Mouse (Mus musculus): Measurements from ENCODE around the gene Dhx58. TPM values are rescaled to one million over a fixed set of nuclear protein-coding genes. Genes with fewer than 3 reads are reported as not detected.

The Dhx58 gene
- polyA plus RNA-seq, 1 experiment from 2014 or later, result 3.3 TPM

DNA sequence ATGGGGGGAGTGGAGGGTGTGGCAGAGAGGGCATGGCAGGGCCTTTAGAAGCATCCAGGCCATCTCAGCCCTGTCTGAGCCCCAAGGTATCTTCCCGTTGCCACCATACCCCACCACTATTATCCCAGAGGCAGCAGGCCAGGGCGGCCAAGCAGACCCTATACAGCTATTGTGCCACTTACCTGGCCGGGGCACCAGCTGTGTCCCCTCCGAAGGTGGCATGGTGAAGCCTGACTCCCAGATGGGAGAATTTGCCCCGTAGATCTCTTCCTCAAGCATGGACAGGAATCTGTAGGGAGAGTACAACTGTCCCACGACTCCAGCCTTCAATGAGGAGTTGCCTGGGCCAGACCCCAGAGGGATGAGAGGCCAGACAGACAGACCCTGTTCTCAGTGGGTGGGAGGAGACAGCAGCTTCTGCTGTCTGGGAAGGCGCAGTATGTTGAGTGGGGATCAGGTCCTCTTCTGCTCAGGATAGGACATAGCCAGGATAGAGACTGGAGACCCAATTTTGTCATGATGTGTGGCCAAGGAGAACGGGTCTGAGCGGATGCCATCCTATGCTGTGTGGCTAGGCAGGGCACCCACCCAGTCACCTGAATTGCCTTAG is 5.2 kb upstream of the Dhx58 start:
- TF ChIP-seq EP300 (IDR thresholded peaks at IDR 0.05), result no peak
- no peak for TF ChIP-seq CTCF (IDR thresholded peaks at IDR 0.05)
- DNase-seq (ENCODE audit: low spot score) (no peak), ATAC-seq (no peak)
- Histone ChIP-seq H3K9ac (replicated peaks; ENCODE audit: low read depth) (no peak overlapping the region), H3K36me3 (ENCODE audit: insufficient read depth, low read length) (peaks cover 21% of the 10 kb centered on the region; the same call in 1 of the 2 replicates), H3K27me3 (replicated peaks; ENCODE audit: insufficient read depth, low read length) (no peaks in the 10 kb centered on the region), H3K4me1 (ENCODE audit: insufficient read depth, low read depth, low read length) (peaks cover 13% of the 10 kb centered on the region; the same call in 1 of the 2 replicates), H3K4me2 (replicated peaks; ENCODE audit: low read depth, low read length) (no peak overlapping the region), H3K9me3 (ENCODE audit: low read length) (no peaks in the 10 kb centered on the region), H3K27ac (ENCODE audit: low read length) (no peak overlapping the region), H3K4me3 (ENCODE audit: low read depth, low read length) (no peak overlapping the region)
- WGBS, result 93% methylated on average over 9 of the region's 9 CpGs

DNA sequence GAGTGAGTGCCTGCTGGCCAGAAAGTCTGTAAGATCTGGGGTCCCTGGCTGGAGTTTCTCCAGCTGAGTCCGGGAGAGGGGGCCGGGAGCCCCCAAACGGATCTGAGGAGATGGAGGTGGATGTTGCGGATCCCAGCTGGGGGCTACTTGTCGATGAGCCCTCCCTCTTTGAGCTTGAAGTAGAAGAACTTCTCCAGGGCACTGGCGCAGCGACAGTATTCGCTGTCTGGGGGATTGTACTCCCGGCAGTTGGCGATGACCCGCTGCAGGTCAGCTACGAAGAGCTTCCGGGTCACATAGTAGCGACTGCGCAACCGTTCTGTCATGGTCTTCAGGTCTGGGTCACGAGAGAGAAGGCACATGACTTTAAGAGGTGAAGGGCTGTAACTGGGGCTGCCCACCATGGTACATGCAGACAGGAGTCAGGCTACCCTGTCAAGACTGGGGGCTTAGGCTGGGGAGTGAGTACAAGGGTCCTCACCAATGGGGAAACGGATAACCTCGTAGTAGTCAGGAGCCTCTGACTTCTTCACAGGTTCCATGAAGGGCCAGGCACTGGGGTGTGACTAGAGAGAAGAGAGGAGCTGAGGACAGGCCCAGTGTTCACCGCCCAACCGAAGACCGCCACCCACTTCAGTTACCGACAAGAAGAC is 1.1 kb upstream of the Dhx58 start:
- Histone ChIP-seq H3K9ac (replicated peaks; ENCODE audit: low read depth) (no peak overlapping the region), H3K4me2 (replicated peaks; ENCODE audit: low read depth, low read length) (no peak overlapping the region), H3K4me3 (ENCODE audit: low read depth, low read length) (no peak overlapping the region), H3K27me3 (replicated peaks; ENCODE audit: insufficient read depth, low read length) (no peaks in the 10 kb centered on the region), H3K36me3 (ENCODE audit: insufficient read depth, low read length) (peaks cover 21% of the 10 kb centered on the region; the same call in 1 of the 2 replicates), H3K27ac (ENCODE audit: low read length) (no peak overlapping the region), H3K9me3 (ENCODE audit: low read length) (no peaks in the 10 kb centered on the region), H3K4me1 (ENCODE audit: insufficient read depth, low read depth, low read length) (peaks cover 9% of the 10 kb centered on the region; the same call in 1 of the 2 replicates)
- DNase-seq (ENCODE audit: low spot score), result no peak
- no peak for ATAC-seq
- TF ChIP-seq EP300 (IDR thresholded peaks at IDR 0.05) (no peak), CTCF (IDR thresholded peaks at IDR 0.05) (no peak)
- 87% methylated on average over 23 of the region's 23 CpGs for WGBS

DNA sequence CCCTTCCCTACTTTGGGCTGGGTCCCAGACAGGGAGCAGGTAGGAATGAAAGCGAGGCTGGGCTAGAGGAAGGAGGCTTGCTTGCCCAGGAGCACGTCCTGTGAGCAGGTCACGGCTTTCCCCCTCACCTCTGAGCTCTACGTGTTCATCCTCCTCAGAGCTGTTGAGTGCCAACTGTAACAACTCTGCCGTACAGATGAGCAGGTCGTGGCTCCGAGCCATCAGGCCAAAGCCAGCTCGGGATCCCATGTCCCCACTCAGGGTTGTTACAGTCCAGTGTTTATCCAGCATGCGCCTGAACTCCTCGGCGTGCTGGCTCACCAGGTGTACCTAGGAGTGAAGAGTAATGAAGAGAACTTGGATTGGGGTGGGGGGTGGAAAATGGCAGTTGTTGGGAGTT is 705 bp downstream of the Dhx58 start:
- Histone ChIP-seq H3K4me3 (ENCODE audit: low read depth, low read length) (peak overlapping the region; percentile 30; the same call in 1 of the 2 replicates), H3K27me3 (replicated peaks; ENCODE audit: insufficient read depth, low read length) (no peaks in the 10 kb centered on the region), H3K9ac (replicated peaks; ENCODE audit: low read depth) (no peak overlapping the region), H3K4me2 (replicated peaks; ENCODE audit: low read depth, low read length) (peak overlapping the region; percentile 55), H3K4me1 (ENCODE audit: insufficient read depth, low read depth, low read length) (peaks cover 9% of the 10 kb centered on the region; the same call in 1 of the 2 replicates), H3K36me3 (ENCODE audit: insufficient read depth, low read length) (peaks cover 21% of the 10 kb centered on the region; the same call in 1 of the 2 replicates), H3K27ac (ENCODE audit: low read length) (no peak overlapping the region), H3K9me3 (ENCODE audit: low read length) (no peaks in the 10 kb centered on the region)
- TF ChIP-seq EP300 (IDR thresholded peaks at IDR 0.05) (no peak), CTCF (IDR thresholded peaks at IDR 0.05) (no peak)
- DNase-seq (ENCODE audit: low spot score), result no peak
- 62% methylated on average over 11 of the region's 11 CpGs for WGBS
- no peak for ATAC-seq

DNA sequence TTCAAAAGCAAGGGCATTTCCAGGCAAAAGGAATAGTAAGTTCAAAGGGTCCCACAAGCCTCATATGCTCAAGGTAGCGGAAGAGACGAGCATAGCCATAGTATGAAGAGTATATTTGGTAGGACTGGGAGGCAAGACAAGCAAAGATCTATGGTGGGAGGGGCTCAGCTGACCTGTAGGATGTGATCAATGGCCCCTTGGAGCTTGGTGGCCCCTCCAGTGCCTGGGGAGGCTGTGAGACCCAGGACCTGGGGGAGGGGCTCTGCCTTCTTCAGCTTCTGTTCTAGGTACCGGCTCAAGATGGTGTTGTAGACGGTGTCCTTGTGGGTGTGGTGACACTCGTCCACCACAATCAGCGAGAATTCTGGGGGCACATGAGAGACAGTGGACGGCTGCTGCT is 1.2 kb downstream of the Dhx58 start:
- peaks cover 21% of the 10 kb centered on the region; the same call in 1 of the 2 replicates for H3K36me3 ChIP-seq (ENCODE audit: insufficient read depth, low read length)
- H3K4me2 ChIP-seq (replicated peaks; ENCODE audit: low read depth, low read length), result peak overlapping the region; percentile 55
- TF ChIP-seq CTCF (IDR thresholded peaks at IDR 0.05) (no peak), EP300 (IDR thresholded peaks at IDR 0.05) (no peak)
- no peaks in the 10 kb centered on the region for H3K9me3 ChIP-seq (ENCODE audit: low read length)
- no peak for DNase-seq (ENCODE audit: low spot score)
- H3K9ac ChIP-seq (replicated peaks; ENCODE audit: low read depth), result no peak overlapping the region
- H3K27ac ChIP-seq (ENCODE audit: low read length), result no peak overlapping the region
- peak overlapping the region; percentile 30; the same call in 1 of the 2 replicates for H3K4me3 ChIP-seq (ENCODE audit: low read depth, low read length)
- H3K27me3 ChIP-seq (replicated peaks; ENCODE audit: insufficient read depth, low read length), result no peaks in the 10 kb centered on the region
- WGBS, result 48% methylated on average over 7 of the region's 7 CpGs
- ATAC-seq, result no peak
- peaks cover 9% of the 10 kb centered on the region; the same call in 1 of the 2 replicates for H3K4me1 ChIP-seq (ENCODE audit: insufficient read depth, low read depth, low read length)

DNA sequence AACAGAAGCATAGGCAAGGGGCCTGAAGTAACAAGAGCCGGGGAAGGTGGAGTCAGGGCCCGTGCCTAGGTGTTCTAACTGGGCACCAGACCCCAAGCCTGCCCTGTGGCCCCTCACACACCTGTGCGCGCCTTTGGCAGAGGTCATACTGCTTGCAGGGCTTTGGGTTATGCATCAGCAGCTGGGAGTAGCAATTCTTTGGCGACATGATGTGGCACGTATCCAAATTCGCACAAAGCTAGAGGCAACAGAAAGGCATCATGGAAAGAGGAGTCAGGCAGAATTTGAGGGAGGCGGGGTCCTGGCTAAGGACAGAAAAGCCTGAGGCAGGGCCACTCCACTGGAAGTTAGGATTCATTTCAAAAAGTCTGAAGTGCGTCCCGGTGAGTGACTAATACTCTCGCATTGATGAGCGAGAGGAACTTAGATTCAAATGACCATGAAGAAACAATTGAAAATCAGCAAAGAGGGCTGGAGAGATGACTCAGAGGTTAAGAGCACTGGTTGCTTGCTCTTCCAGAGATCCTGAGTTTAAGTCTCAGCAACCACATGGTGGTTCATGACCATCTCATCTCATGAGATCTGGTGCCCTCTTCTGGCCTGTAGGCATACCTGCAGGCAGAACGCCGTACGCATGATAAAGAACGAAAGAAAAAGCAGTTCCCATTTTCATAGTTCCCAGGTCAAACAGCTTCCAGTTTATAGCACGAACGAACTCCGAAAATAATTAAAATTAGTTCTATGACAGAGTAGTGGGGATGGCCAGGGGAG is 1.8 kb downstream of the Dhx58 start:
- H3K9ac ChIP-seq (replicated peaks; ENCODE audit: low read depth), result no peak overlapping the region
- H3K36me3 ChIP-seq (ENCODE audit: insufficient read depth, low read length), result peaks cover 21% of the 10 kb centered on the region; the same call in 1 of the 2 replicates
- H3K27ac ChIP-seq (ENCODE audit: low read length), result no peak overlapping the region
- H3K4me1 ChIP-seq (ENCODE audit: insufficient read depth, low read depth, low read length), result peaks cover 9% of the 10 kb centered on the region; the same call in 1 of the 2 replicates
- H3K4me3 ChIP-seq (ENCODE audit: low read depth, low read length), result peak overlapping the region; percentile 30; the same call in 1 of the 2 replicates
- H3K4me2 ChIP-seq (replicated peaks; ENCODE audit: low read depth, low read length), result peak overlapping the region; percentile 55
- no peaks in the 10 kb centered on the region for H3K9me3 ChIP-seq (ENCODE audit: low read length)
- peak; percentile 49 for ATAC-seq
- WGBS, result 37% methylated on average over 19 of the region's 19 CpGs
- DNase-seq (ENCODE audit: low spot score), result peak; percentile 89
- TF ChIP-seq CTCF (IDR thresholded peaks at IDR 0.05), result peak; percentile 94
- no peak for TF ChIP-seq EP300 (IDR thresholded peaks at IDR 0.05)
- H3K27me3 ChIP-seq (replicated peaks; ENCODE audit: insufficient read depth, low read length), result no peaks in the 10 kb centered on the region

DNA sequence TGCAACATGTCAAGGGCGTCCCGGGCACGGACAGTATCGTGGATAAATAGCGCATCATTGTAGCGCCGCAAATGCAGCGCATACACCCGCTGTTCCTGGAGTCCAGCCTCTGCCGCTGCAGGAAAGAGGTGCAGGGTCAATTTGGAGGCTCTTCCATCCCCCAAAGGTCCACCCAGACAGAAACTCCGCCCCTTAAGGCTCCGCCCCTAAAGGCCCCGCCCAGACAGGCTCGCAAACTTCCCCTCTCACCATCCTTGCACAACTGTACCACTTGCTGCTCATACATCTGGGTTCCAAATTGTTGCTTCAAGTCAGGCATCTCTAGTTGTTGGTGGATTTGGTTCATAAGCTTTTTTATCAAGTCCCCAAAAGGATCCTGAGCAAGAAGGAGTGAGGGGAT is 2.8 kb downstream of the Dhx58 start:
- Histone ChIP-seq H3K27ac (ENCODE audit: low read length) (no peak overlapping the region), H3K4me1 (ENCODE audit: insufficient read depth, low read depth, low read length) (peaks cover 9% of the 10 kb centered on the region; the same call in 1 of the 2 replicates), H3K4me3 (ENCODE audit: low read depth, low read length) (no peak overlapping the region; the same call in 1 of the 2 replicates), H3K9me3 (ENCODE audit: low read length) (no peaks in the 10 kb centered on the region), H3K4me2 (replicated peaks; ENCODE audit: low read depth, low read length) (peak overlapping the region; percentile 28), H3K27me3 (replicated peaks; ENCODE audit: insufficient read depth, low read length) (no peaks in the 10 kb centered on the region), H3K36me3 (ENCODE audit: insufficient read depth, low read length) (peaks cover 15% of the 10 kb centered on the region; the same call in 1 of the 2 replicates), H3K9ac (replicated peaks; ENCODE audit: low read depth) (no peak overlapping the region)
- TF ChIP-seq CTCF (IDR thresholded peaks at IDR 0.05), result no peak
- TF ChIP-seq EP300 (IDR thresholded peaks at IDR 0.05), result no peak
- peak; percentile 52 for DNase-seq (ENCODE audit: low spot score)
- ATAC-seq, result peak; percentile 63
- 9% methylated on average over 14 of the region's 14 CpGs for WGBS
